Mouse (Mus musculus) heart, embryonic 14.5 days (tissue): ENCODE data around the gene Ces2e. TPM values are rescaled to one million over a fixed set of nuclear protein-coding genes. Genes with fewer than 3 reads are reported as not detected.

ENCODE experiments used
- ATAC-seq: fragments of 200-750 bp; cut with Nextera tagmentation; 2 replicates; pipeline ENCODE4 v1.8.0; 2017; ENCODE audit warnings: low read depth, moderate TSS enrichment; ENCODE audit not compliant: insufficient number of reproducible peaks, insufficient read depth, low FRiP score
- H3K27ac ChIP-seq, 2 experiments: fragments of 200-500 bp in 1 of 2; fragments of 300-500 bp in 1 of 2; sonication (generic) in 1 of 2; replicated peaks in 1 of 2; 2 replicates each; pipeline ENCODE4 v1.5.1; 2012 to 2014; ENCODE audit warnings: low read depth in 2 of 2, low read length in 2 of 2, control low read depth in 1 of 2, mild to moderate bottlenecking in 1 of 2, mixed read lengths in 1 of 2; ENCODE audit not compliant: control insufficient read depth in 1 of 2, insufficient read depth in 1 of 2
- H3K27me3 ChIP-seq: fragments of 300-500 bp; sonication (generic); 2 replicates; pipeline ENCODE4 v1.6.1; 2014; ENCODE audit warnings: mild to moderate bottlenecking, low read length, control low read depth; ENCODE audit not compliant: control insufficient read depth, insufficient read depth
- H3K36me3 ChIP-seq: fragments of 300-500 bp; sonication (generic); 2 replicates; pipeline ENCODE4 v1.6.1; 2014; ENCODE audit warnings: mild to moderate bottlenecking, control low read depth, low read length, mixed read lengths; ENCODE audit not compliant: control insufficient read depth, insufficient read depth
- H3K4me1 ChIP-seq, 2 experiments: fragments of 200-500 bp in 1 of 2; fragments of 300-500 bp in 1 of 2; sonication (generic) in 1 of 2; 2 replicates each; pipeline ENCODE4 v1.6.1; 2012 to 2014; ENCODE audit warnings: low read length in 2 of 2, control low read depth in 1 of 2, mixed read lengths in 1 of 2; ENCODE audit not compliant: control insufficient read depth in 2 of 2, insufficient read depth in 2 of 2
- H3K4me2 ChIP-seq: fragments of 300-500 bp; sonication (generic); 2 replicates; pipeline ENCODE4 v1.6.1; 2014; ENCODE audit warnings: mild to moderate bottlenecking, low read length
- H3K4me3 ChIP-seq, 2 experiments: fragments of 200-500 bp in 1 of 2; fragments of 300-500 bp in 1 of 2; sonication (generic) in 1 of 2; 2 replicates each; pipeline ENCODE4 v1.5.1; 2012 to 2014; ENCODE audit warnings: low read length in 2 of 2, mild to moderate bottlenecking in 2 of 2, control low read depth in 1 of 2, low read depth in 1 of 2, moderate library complexity in 1 of 2; ENCODE audit not compliant: control insufficient read depth in 1 of 2, insufficient read depth in 1 of 2
- H3K9ac ChIP-seq: fragments of 300-500 bp; sonication (generic); 2 replicates; pipeline ENCODE4 v1.6.1; 2014; ENCODE audit warnings: mild to moderate bottlenecking, low read length
- H3K9me3 ChIP-seq: fragments of 300-500 bp; sonication (generic); 2 replicates; pipeline ENCODE4 v1.6.1; 2016; ENCODE audit warnings: low read length, control low read depth; ENCODE audit not compliant: control insufficient read depth
- WGBS: fragments of 180-500 bp; shearing (Covaris S2); extraction: QIAGEN DNeasy Blood & Tissue Kit; methylation state at CpG from one replicate; pipeline ENCODE4 v1.1.7; 2014; 5-methylcytosine and 5-hydroxymethylcytosine counted together
- polyA plus RNA-seq: library from polyadenylated mRNA; unstranded; fragments of >200 nt; fragmentation: Nextera tagmentation; extraction: Ambion mirVana; gene quantifications from 2 replicates; pipeline ENCODE4 v1.2.1, GENCODE M21; 2014

Gene Ces2e
- polyA plus RNA-seq, 1 experiment from 2014 or later: 0.09 TPM

DNA sequence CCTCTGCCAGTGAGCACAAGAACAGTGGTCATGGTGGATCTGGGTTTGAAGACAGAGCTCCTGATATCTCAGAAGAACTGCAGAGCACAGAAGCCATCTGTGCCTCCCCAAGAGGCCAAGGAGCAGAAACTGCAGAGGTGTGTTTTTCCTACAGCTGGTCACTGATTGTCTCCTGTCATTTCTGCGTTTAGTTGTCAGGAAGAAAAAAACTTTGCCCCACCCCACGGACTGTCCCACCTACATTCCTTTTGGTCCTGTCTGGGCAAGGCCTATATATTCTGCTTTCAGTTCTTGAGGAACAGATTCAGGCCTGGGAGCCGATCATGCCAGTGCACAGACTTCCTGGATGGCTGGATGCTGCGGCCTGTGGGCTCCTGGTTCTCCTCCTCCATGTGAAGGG lies 21.0 kb downstream of the Ces2e start, which contains the start of gene Ces2f:
Ces2f (plus strand) TSS at position 301 of the 400 bp plus-strand sequence.
- no peak for ATAC-seq

DNA sequence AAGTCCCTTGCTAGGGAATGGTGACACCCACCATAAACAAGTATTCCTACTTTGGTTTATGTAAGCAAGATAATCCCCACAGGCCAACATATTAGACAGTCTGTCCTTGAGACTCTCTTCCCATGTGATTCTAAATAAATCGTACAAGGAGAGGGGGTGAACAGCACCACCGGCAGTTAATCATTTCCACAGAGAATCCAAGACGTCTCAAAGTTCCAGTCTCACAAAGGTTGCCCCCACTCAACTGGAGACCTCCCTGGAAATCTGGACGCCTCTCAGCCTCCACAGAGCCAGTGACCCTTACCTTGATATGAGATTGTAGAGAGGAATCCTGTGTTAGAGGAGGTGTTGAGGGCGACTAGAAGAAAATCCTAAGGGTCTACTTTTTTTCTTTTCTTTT lies 23.0 kb downstream of the Ces2e start:
- 75% methylated on average over 5 of the region's 5 CpGs for WGBS

More for the DNA sequence above, 21.0 kb downstream of the Ces2e start, which contains the start of gene Ces2f:
- no peak within 1 kb of the TSS for H3K4me2 ChIP-seq
- no peak within 1 kb of the TSS for H3K27ac ChIP-seq
- no peaks in the 10 kb centered on the region for H3K9me3 ChIP-seq
- no peaks in the 10 kb centered on the region for H3K36me3 ChIP-seq
- H3K27me3 ChIP-seq: no peaks in the 10 kb centered on the region
- H3K9ac ChIP-seq: no peak within 1 kb of the TSS
- no peaks in the 10 kb centered on the region for H3K4me1 ChIP-seq
- H3K4me3 ChIP-seq: no peak within 1 kb of the TSS
- 77% methylated on average over 4 of the region's 4 CpGs for WGBS

GRCm38 (mm10) chr8:104961537-104961961 lies 35.5 kb downstream of the Ces2e start, which contains the start of gene Ces2g:
Gene Ces2g (plus strand): TSS chr8:104961718.
- 49% methylated on average over 5 of the region's 5 CpGs for WGBS
- Histone ChIP-seq H3K4me3 (no peak within 1 kb of the TSS), H3K9me3 (no peaks in the 10 kb centered on the region), H3K27me3 (no peaks in the 10 kb centered on the region), H3K9ac (no peak within 1 kb of the TSS), H3K27ac (peak within 1 kb of the TSS in 1 of 2 experiments; percentile 24; a peak in 1 of 4 replicates), H3K4me2 (no peak within 1 kb of the TSS), H3K4me1 (no peaks in the 10 kb centered on the region), H3K36me3 (no peaks in the 10 kb centered on the region)
- peak; percentile 73 for ATAC-seq

More for the DNA sequence above, 23.0 kb downstream of the Ces2e start:
- Histone ChIP-seq H3K4me1 (no peaks in the 10 kb centered on the region), H3K36me3 (no peaks in the 10 kb centered on the region), H3K9me3 (no peaks in the 10 kb centered on the region), H3K9ac (no peak overlapping the region), H3K4me3 (no peak overlapping the region), H3K27me3 (no peaks in the 10 kb centered on the region), H3K4me2 (no peak overlapping the region), H3K27ac (no peak overlapping the region)
- ATAC-seq: no peak

- Histone ChIP-seq H3K4me2 (no peak overlapping the region), H3K4me1 (no peaks in the 10 kb centered on the region), H3K9ac (no peak overlapping the region), H3K9me3 (no peaks in the 10 kb centered on the region), H3K36me3 (no peaks in the 10 kb centered on the region), H3K4me3 (no peak overlapping the region), H3K27ac (no peak overlapping the region), H3K27me3 (no peaks in the 10 kb centered on the region)
- 62% methylated on average over 8 of the region's 8 CpGs for WGBS
- ATAC-seq: no peak
Measured at GRCm38 (mm10) chr8:104962229-104962901, 36.3 kb downstream of the Ces2e start.

DNA sequence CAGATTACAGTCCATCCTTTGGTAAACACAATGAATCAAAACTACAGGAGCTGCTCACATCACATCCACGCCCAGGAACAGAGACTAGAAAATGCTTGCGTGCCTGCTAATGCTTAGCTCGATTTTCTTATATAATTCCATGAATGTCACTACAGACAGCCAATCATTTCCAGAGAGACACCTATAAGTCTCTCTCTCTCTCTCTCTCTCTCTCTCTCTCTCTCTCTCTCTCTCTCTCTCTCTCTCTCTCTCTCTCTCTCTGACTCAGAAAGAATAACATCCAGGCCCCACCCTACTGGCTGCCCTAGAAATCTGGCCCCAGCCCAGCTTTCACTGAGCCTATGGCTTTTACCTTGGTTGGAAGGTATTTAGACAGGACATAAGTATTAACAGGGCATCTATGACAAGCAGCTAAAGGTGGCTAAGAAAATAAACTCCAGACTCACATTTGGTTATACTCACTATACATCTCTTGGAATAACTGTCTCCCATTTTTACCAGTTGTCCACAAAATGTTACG lies 37.4 kb downstream of the Ces2e start:
- no peak overlapping the region for H3K4me3 ChIP-seq
- no peaks in the 10 kb centered on the region for H3K9me3 ChIP-seq
- no peaks in the 10 kb centered on the region for H3K36me3 ChIP-seq
- 77% methylated on average over 4 of the region's 4 CpGs for WGBS
- H3K27me3 ChIP-seq: no peaks in the 10 kb centered on the region
- H3K27ac ChIP-seq: no peak overlapping the region
- no peak for ATAC-seq
- no peaks in the 10 kb centered on the region for H3K4me1 ChIP-seq
- no peak overlapping the region for H3K4me2 ChIP-seq
- no peak overlapping the region for H3K9ac ChIP-seq

GRCm38 (mm10) chr8:104984126-104984525 lies 58.1 kb downstream of the Ces2e start:
- H3K4me2 ChIP-seq: no peak overlapping the region
- H3K36me3 ChIP-seq: no peaks in the 10 kb centered on the region
- no peak overlapping the region for H3K4me3 ChIP-seq
- peaks cover 15% of the 10 kb centered on the region for H3K9me3 ChIP-seq
- no peaks in the 10 kb centered on the region for H3K27me3 ChIP-seq
- no peak for ATAC-seq
- 91% methylated on average over 5 of the region's 5 CpGs for WGBS
- H3K9ac ChIP-seq: no peak overlapping the region
- no peaks in the 10 kb centered on the region for H3K4me1 ChIP-seq
- no peak overlapping the region for H3K27ac ChIP-seq
